Mouse (Mus musculus): ENCODE measurements around the gene Tcf23. TPM values are rescaled to one million over a fixed set of nuclear protein-coding genes. Genes with fewer than 3 reads are reported as not detected.

Tcf23 gene
- total and polyA plus RNA-seq, 3 experiments: not detected

GRCm38 (mm10) chr5:30950451-30950850, 18.0 kb upstream of the Tcf23 start:
- Histone ChIP-seq H3K4me3 (replicated peaks in 1 of 3; ENCODE audit: low read depth in 2 of 3, low read length in 2 of 3, poor library complexity in 1 of 3) (peak overlapping the region; percentile 64 to 75 (median 71)), H3K4me1 (ENCODE audit: control insufficient read depth in 1 of 2, insufficient read depth in 2 of 2) (peaks cover 2 to 24% of the 10 kb centered on the region in 2 experiments; a peak in 3 of 4 replicates), H3K79me2 (replicated peaks; ENCODE audit: control insufficient read depth, extremely low read depth, insufficient read depth, poor library complexity, severe bottlenecking) (no peaks in the 10 kb centered on the region), H3K27ac (ENCODE audit: insufficient read depth, low read depth) (no peak overlapping the region), H3K27me3 (replicated peaks) (peaks cover 10% of the 10 kb centered on the region), H3K9ac (ENCODE audit: insufficient read depth, low read depth) (peak overlapping the region; percentile 15; the same call in 1 of the 2 replicates), H3K4me2 (ENCODE audit: insufficient read depth, low read depth, poor library complexity, severe bottlenecking) (peak overlapping the region; percentile 52), H3K36me3 (replicated peaks in 1 of 2; ENCODE audit: control insufficient read depth in 1 of 2, insufficient read depth in 1 of 2, low read length in 1 of 2) (peaks cover 31 to 39% of the 10 kb centered on the region in 2 experiments), H3K9me3 (replicated peaks; ENCODE audit: low read length) (no peaks in the 10 kb centered on the region)
- dilution Hi-C loops (cut with MboI; ENCODE audit: extremely low pct_ligation_motif_present, extremely low pct_unique_long_range_greater_than_20kb, low sequenced_read_pairs): no loop called here
- DNase-seq (ENCODE audit: extremely low read depth): no peak
- TF ChIP-seq POLR2A (IDR thresholded peaks at IDR 0.05; ENCODE audit: low read depth, low read length) (no peak), NRF1 (IDR thresholded peaks at IDR 0.05; ENCODE audit: low read depth, low read length) (no peak), NELFE (IDR thresholded peaks at IDR 0.05; ENCODE audit: low read depth, low read length) (no peak), RCOR1 (conservative IDR thresholded peaks at IDR 0.05; ENCODE audit: low read depth, low read length) (no peak), MYC (IDR thresholded peaks at IDR 0.05; ENCODE audit: low read depth, low read length) (no peak), JUND (conservative IDR thresholded peaks at IDR 0.05; ENCODE audit: low read depth, low read length) (no peak), E2F4 (IDR thresholded peaks at IDR 0.05; ENCODE audit: insufficient replicate concordance, low read depth, low read length) (no peak), SMC3 (IDR thresholded peaks at IDR 0.05; ENCODE audit: low read depth, low read length) (no peak), SIN3A (IDR thresholded peaks at IDR 0.05; ENCODE audit: low read length) (no peak), JUN (IDR thresholded peaks at IDR 0.05; ENCODE audit: insufficient read depth, low read depth, low read length) (no peak), ETS1 (conservative IDR thresholded peaks at IDR 0.05; ENCODE audit: low read depth, low read length) (no peak), ZKSCAN1 (IDR thresholded peaks at IDR 0.05; ENCODE audit: borderline replicate concordance, low read depth, low read length) (no peak), ZNF384 (IDR thresholded peaks at IDR 0.05; ENCODE audit: low read depth, low read length) (no peak), BHLHE40 (IDR thresholded peaks at IDR 0.05; ENCODE audit: low read depth, low read length) (no peak)
- in situ Hi-C loops (cut with MboI; ENCODE audit: low pct_ligation_motif_present, low pct_unique_long_range_greater_than_20kb, low sequenced_read_pairs): no loop called here

- H3K27me3 ChIP-seq (replicated peaks): peaks cover 10% of the 10 kb centered on the region
- peaks cover 35 to 44% of the 10 kb centered on the region in 2 experiments for H3K36me3 ChIP-seq (replicated peaks in 1 of 2; ENCODE audit: control insufficient read depth in 1 of 2, insufficient read depth in 1 of 2, low read length in 1 of 2)
- peak overlapping the region; percentile 22; the same call in 1 of the 2 replicates for H3K4me2 ChIP-seq (ENCODE audit: insufficient read depth, low read depth, poor library complexity, severe bottlenecking)
- peaks cover 2 to 24% of the 10 kb centered on the region in 2 experiments; a peak in 3 of 4 replicates for H3K4me1 ChIP-seq (ENCODE audit: control insufficient read depth in 1 of 2, insufficient read depth in 2 of 2)
- no peak overlapping the region for H3K27ac ChIP-seq (ENCODE audit: insufficient read depth, low read depth)
- peak overlapping the region in 2 of 3 experiments; percentile 71 to 75 for H3K4me3 ChIP-seq (replicated peaks in 1 of 3; ENCODE audit: low read depth in 2 of 3, low read length in 2 of 3, poor library complexity in 1 of 3)
- H3K9me3 ChIP-seq (replicated peaks; ENCODE audit: low read length): no peaks in the 10 kb centered on the region
- in situ Hi-C loops (cut with MboI; ENCODE audit: low pct_ligation_motif_present, low pct_unique_long_range_greater_than_20kb, low sequenced_read_pairs): no loop called here
- H3K9ac ChIP-seq (ENCODE audit: insufficient read depth, low read depth): no peak overlapping the region; the same call in 1 of the 2 replicates
- TF ChIP-seq TCF12 (IDR thresholded peaks at IDR 0.05; ENCODE audit: low read depth, low read length): no peak
- TF ChIP-seq TBP (conservative IDR thresholded peaks at IDR 0.05; ENCODE audit: low read depth, low read length): no peak
- H3K79me2 ChIP-seq (replicated peaks; ENCODE audit: control insufficient read depth, extremely low read depth, insufficient read depth, poor library complexity, severe bottlenecking): no peaks in the 10 kb centered on the region
- dilution Hi-C loops (cut with MboI; ENCODE audit: extremely low pct_ligation_motif_present, extremely low pct_unique_long_range_greater_than_20kb, low sequenced_read_pairs): no loop called here
- DNase-seq (ENCODE audit: extremely low read depth): no peak
Observed at GRCm38 (mm10) chr5:30950922-30951321, 17.5 kb upstream of the Tcf23 start.
